Mouse (Mus musculus) CH12.LX (cell line): ENCODE data around the gene Gch1. TPM values are rescaled to one million over a fixed set of nuclear protein-coding genes. Genes with fewer than 3 reads are reported as not detected.
A peak's percentile ranks its signal among the peaks of the same experiment; 100 is the strongest.

Source experiments
- DNase-seq: peaks from one replicate; pipeline ENCODE4 v3.0.0-alpha.2; 2013; ENCODE audit errors: extremely low read depth
- H3K27ac ChIP-seq: 2 replicates; pipeline ENCODE4 v1.5.1; 2012; ENCODE audit warnings: low read depth, mild to moderate bottlenecking, control low read depth, moderate library complexity; ENCODE audit not compliant: insufficient read depth
- H3K27me3 ChIP-seq: replicated peaks from 2 replicates; pipeline ENCODE3; 2012; ENCODE audit warnings: inconsistent platforms
- H3K36me3 ChIP-seq, 2 experiments: replicated peaks in 1 of 2; 2 replicates each; pipeline versions ENCODE3 to v1.6.1; 2012; ENCODE audit warnings: inconsistent platforms in 1 of 2, low read length in 1 of 2, mild to moderate bottlenecking in 1 of 2, mixed read lengths in 1 of 2, moderate library complexity in 1 of 2; ENCODE audit not compliant: control insufficient read depth in 1 of 2, insufficient read depth in 1 of 2
- H3K4me1 ChIP-seq, 2 experiments: 2 replicates each; pipeline ENCODE4 v1.6.1; 2012; ENCODE audit warnings: inconsistent platforms in 1 of 2, moderate library complexity in 1 of 2; ENCODE audit not compliant: insufficient read depth in 2 of 2, control insufficient read depth in 1 of 2
- H3K4me2 ChIP-seq: 2 replicates; pipeline ENCODE4 v1.6.1; 2012; ENCODE audit warnings: low read depth, mild to moderate bottlenecking, control low read depth; ENCODE audit not compliant: poor library complexity, insufficient read depth, severe bottlenecking
- H3K4me3 ChIP-seq, 3 experiments: fragments of 150-350 bp in 1 of 3; sonication (generic) in 1 of 3; replicated peaks in 1 of 3; 2 replicates each; pipeline versions ENCODE3 to v1.5.1; 2011 to 2012; ENCODE audit warnings: low read depth in 2 of 3, low read length in 2 of 3, mild to moderate bottlenecking in 2 of 3, moderate library complexity in 2 of 3, control low read depth in 1 of 3, improper control_type of control experiment in 1 of 3, inconsistent platforms in 1 of 3, mixed read lengths in 1 of 3; ENCODE audit not compliant: poor library complexity in 1 of 3
- H3K79me2 ChIP-seq: replicated peaks from 2 replicates; pipeline ENCODE4 v1.6.1; 2012; ENCODE audit warnings: mild to moderate bottlenecking, moderate library complexity; ENCODE audit not compliant: control insufficient read depth, poor library complexity, insufficient read depth, severe bottlenecking; ENCODE audit errors: extremely low read depth
- H3K9ac ChIP-seq: 2 replicates; pipeline ENCODE4 v1.6.1; 2012; ENCODE audit warnings: low read depth, mild to moderate bottlenecking, control low read depth, moderate library complexity; ENCODE audit not compliant: insufficient read depth
- H3K9me3 ChIP-seq: replicated peaks from 2 replicates; pipeline ENCODE3; 2012; ENCODE audit warnings: low read length, inconsistent platforms, mixed read lengths
- BHLHE40 ChIP-seq: IDR thresholded peaks from 2 replicates; pipeline ENCODE4 v1.6.1; 2011; ENCODE audit warnings: mild to moderate bottlenecking, low read depth, low read length, improper control_type of control experiment
- CHD2 ChIP-seq: IDR thresholded peaks from 2 replicates; pipeline ENCODE4 v1.6.1; 2011; ENCODE audit warnings: low read length, improper control_type of control experiment
- CTCF ChIP-seq, 2 experiments: IDR thresholded peaks in 1 of 2; conservative IDR thresholded peaks in 1 of 2; 2 replicates each; pipeline ENCODE4 v1.5.1; 2011 to 2012; ENCODE audit warnings: low read depth in 2 of 2, low read length in 2 of 2, improper control_type of control experiment in 1 of 2, inconsistent platforms in 1 of 2, mild to moderate bottlenecking in 1 of 2, moderate library complexity in 1 of 2
- ELF1 ChIP-seq: IDR thresholded peaks from 2 replicates; pipeline ENCODE4 v1.6.1; 2014; ENCODE audit warnings: low read depth, mild to moderate bottlenecking, inconsistent platforms, low read length, improper control_type of control experiment
- EP300 ChIP-seq: IDR thresholded peaks from 2 replicates; pipeline ENCODE4 v1.6.1; 2011; ENCODE audit warnings: low read length, improper control_type of control experiment
- ETS1 ChIP-seq: conservative IDR thresholded peaks from 2 replicates; pipeline ENCODE4 v1.6.1; 2012; ENCODE audit warnings: low read depth, mild to moderate bottlenecking, inconsistent platforms, low read length, improper control_type of control experiment, moderate library complexity
- IRF4 ChIP-seq: IDR thresholded peaks from 2 replicates; pipeline ENCODE4 v1.6.1; 2014; ENCODE audit warnings: low read depth, mild to moderate bottlenecking, inconsistent platforms, low read length, improper control_type of control experiment
- KAT2A ChIP-seq: IDR thresholded peaks from 2 replicates; pipeline ENCODE4 v1.6.1; 2012; ENCODE audit warnings: low read length, improper control_type of control experiment, inconsistent platforms; ENCODE audit not compliant: insufficient replicate concordance
- MAX ChIP-seq: IDR thresholded peaks from 2 replicates; pipeline ENCODE4 v1.6.1; 2011; ENCODE audit warnings: low read length, improper control_type of control experiment
- MAZ ChIP-seq: IDR thresholded peaks from 2 replicates; pipeline ENCODE4 v1.6.1; 2012; ENCODE audit warnings: low read depth, mild to moderate bottlenecking, inconsistent platforms, low read length, improper control_type of control experiment, moderate library complexity
- MXI1 ChIP-seq: IDR thresholded peaks from 2 replicates; pipeline ENCODE4 v1.6.1; 2011; ENCODE audit warnings: mild to moderate bottlenecking, low read depth, low read length, improper control_type of control experiment
- NELFE ChIP-seq: IDR thresholded peaks from 2 replicates; pipeline ENCODE4 v1.6.1; 2011; ENCODE audit warnings: low read depth, low read length, improper control_type of control experiment
- POLR2A ChIP-seq: IDR thresholded peaks from 2 replicates; pipeline ENCODE4 v1.6.1; 2011; ENCODE audit warnings: low read depth, mild to moderate bottlenecking, improper control_type of control experiment, low read length
- POLR2AphosphoS2 ChIP-seq: IDR thresholded peaks from 2 replicates; pipeline ENCODE4 v1.6.1; 2011; ENCODE audit warnings: low read depth, low read length, improper control_type of control experiment
- SIN3A ChIP-seq: IDR thresholded peaks from 2 replicates; pipeline ENCODE4 v1.6.1; 2012; ENCODE audit warnings: low read length, improper control_type of control experiment, inconsistent platforms
- SMC3 ChIP-seq: IDR thresholded peaks from 2 replicates; pipeline ENCODE4 v1.6.1; 2011; ENCODE audit warnings: low read depth, low read length, improper control_type of control experiment
- dilution Hi-C: fragments of 300-500 bp; cut with MboI; formaldehyde crosslinking; loops from 2 replicates; pipeline ENCODE4 v1.14.3; 2020; ENCODE audit warnings: low sequenced_read_pairs; ENCODE audit not compliant: extremely low pct_unique_long_range_greater_than_20kb, extremely low pct_ligation_motif_present
- in situ Hi-C: fragments of 300-500 bp; cut with MboI; formaldehyde crosslinking; loops from 3 replicates; pipeline ENCODE4 v1.14.3; 2019; ENCODE audit warnings: low sequenced_read_pairs, low pct_ligation_motif_present, low pct_unique_long_range_greater_than_20kb, mixed read lengths
- polyA plus RNA-seq: library from polyadenylated mRNA; unstranded; fragments of >175 nt; gene quantifications from 2 replicates; pipeline ENCODE4 v1.2.1, GENCODE M21; 2012; ENCODE audit warnings: low read depth; ENCODE audit not compliant: insufficient read length
- total RNA-seq, 2 experiments: library from RNA; depleted of rRNA; stranded (reverse); fragments of 300-350 nt in 1 of 2; fragments of >200 nt in 1 of 2; gene quantifications; 2 replicates each; pipeline ENCODE4 v1.2.3; 2012 to 2014

Gene Gch1
- total and polyA plus RNA-seq, 3 experiments: 5.7 to 6.5 (median 5.7) TPM

DNA sequence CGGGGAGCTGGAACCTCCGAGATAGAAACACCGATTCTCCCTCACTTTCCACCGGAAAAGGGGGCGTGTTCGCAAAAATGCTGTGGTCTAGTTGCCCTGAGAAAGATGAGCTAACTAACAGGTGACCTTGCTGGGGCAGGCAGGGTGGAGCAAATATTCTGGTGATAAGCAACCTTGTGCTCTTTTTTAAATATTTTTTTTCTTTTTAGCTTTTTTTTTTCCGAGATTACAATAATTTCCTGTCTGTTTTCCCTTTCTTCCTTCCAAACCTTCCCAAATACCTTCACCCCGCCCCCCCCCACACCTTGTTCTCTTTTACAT, 382 bp upstream of the Gch1 start:
- peak overlapping the region; percentile 80; the same call in 1 of the 2 replicates for H3K4me2 ChIP-seq
- in situ Hi-C loops: no loop called here
- H3K36me3 ChIP-seq: no peaks in the 10 kb centered on the region
- no peaks in the 10 kb centered on the region for H3K79me2 ChIP-seq
- H3K4me1 ChIP-seq: peaks cover 0 to 19% of the 10 kb centered on the region in 2 experiments; a peak in 2 of 4 replicates
- H3K9ac ChIP-seq: peak overlapping the region; percentile 56
- H3K4me3 ChIP-seq: peak overlapping the region; percentile 64 to 80 (median 69)
- no peak for DNase-seq
- no peaks in the 10 kb centered on the region for H3K27me3 ChIP-seq
- TF ChIP-seq POLR2AphosphoS2 (no peak), MAZ (0 out of 2 replicates have a peak, but pooled peaks have one; percentile 41), MAX (0 out of 2 replicates have a peak, but pooled peaks have one; percentile 9), CTCF (conservative IDR thresholded peaks at IDR 0.05 in 1 of 2, IDR thresholded peaks at IDR 0.05 in 1 of 2; ENCODE audit: low read depth in 2 of 2, low read length in 2 of 2) (no peak), KAT2A (no peak), POLR2A (no peak), ETS1 (peak; percentile 29; the same call in 1 of the 2 replicates)
- no peak overlapping the region for H3K27ac ChIP-seq
- dilution Hi-C loops: no loop called here
- no peaks in the 10 kb centered on the region for H3K9me3 ChIP-seq

DNA sequence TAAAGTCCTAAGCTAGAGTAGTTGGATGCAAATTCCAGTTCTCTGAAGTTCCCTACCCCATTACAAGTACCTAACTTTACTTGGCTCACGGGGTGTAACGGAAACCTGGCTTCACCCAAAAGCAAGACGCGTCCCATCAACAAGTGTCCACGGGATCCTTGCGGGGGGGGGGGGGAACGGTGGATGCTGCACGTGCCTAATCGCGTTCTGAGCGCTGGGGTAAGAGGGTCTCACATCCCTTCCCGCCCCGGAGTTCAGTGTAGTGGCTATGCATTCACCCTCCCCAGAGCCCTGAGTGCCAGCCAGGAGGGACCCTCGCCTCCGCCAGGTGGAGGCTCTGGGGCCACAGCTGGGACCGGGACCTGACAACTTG, 752 bp downstream of the Gch1 start:
- dilution Hi-C loops: no loop called here
- Histone ChIP-seq H3K4me3 (peak overlapping the region; percentile 64 to 80 (median 69)), H3K27me3 (no peaks in the 10 kb centered on the region), H3K9me3 (no peaks in the 10 kb centered on the region), H3K4me2 (peak overlapping the region; percentile 80), H3K9ac (peak overlapping the region; percentile 56), H3K4me1 (peaks cover 0 to 13% of the 10 kb centered on the region in 2 experiments; a peak in 2 of 4 replicates), H3K79me2 (no peaks in the 10 kb centered on the region), H3K27ac (no peak overlapping the region), H3K36me3 (peaks cover 0 to 4% of the 10 kb centered on the region in 2 experiments)
- 0 out of 2 replicates have a peak, but pooled peaks have one; percentile 7 for TF ChIP-seq CHD2
- no peak for TF ChIP-seq SIN3A
- TF ChIP-seq BHLHE40: peak; percentile 82
- no peak for TF ChIP-seq MXI1
- in situ Hi-C loops: no loop called here
- peak; percentile 19 for DNase-seq

DNA sequence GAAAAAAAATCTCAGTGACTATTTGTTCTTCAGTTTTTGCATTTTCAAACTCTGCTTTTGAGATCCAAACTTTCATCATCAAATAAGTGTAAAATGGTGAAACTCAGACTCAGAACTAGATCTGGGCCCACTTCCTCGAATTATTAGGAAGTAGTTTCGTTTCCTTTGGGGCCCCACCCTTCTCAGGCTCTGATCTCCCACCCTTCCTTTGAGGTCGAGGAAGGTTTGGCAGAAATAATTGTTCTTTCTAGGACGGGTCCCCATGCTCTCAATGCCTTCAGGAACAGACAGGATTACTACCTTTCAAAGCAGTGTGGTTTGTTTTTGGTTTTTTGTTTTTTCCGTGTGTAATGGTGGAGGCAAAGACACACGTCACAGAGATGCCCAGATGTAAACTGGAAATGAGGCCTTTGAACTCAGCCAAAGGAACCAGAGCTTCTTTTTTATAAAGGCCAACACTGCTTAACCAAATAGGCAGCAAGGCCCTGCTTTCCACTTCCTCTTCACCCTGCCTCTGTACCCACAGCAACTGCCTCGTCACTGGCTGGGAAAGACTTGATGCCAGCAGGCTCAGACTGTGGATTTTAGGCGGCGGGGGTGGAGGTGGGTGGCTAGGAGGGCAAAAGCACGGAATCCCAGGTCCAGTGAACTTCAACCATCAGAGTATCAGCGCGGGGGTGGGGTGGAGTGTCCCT, 1.4 kb downstream of the Gch1 start:
- dilution Hi-C loops (no loop called here), in situ Hi-C loops (no loop called here)
- DNase-seq: peak; percentile 66
- Histone ChIP-seq H3K36me3 (peaks cover 0 to 9% of the 10 kb centered on the region in 2 experiments), H3K79me2 (no peaks in the 10 kb centered on the region), H3K27ac (no peak overlapping the region), H3K4me1 (peaks cover 0 to 11% of the 10 kb centered on the region in 2 experiments; a peak in 2 of 4 replicates), H3K9me3 (peaks cover 2% of the 10 kb centered on the region), H3K27me3 (no peaks in the 10 kb centered on the region), H3K9ac (peak overlapping the region; percentile 56), H3K4me2 (peak overlapping the region; percentile 80), H3K4me3 (peak overlapping the region; percentile 64 to 80 (median 69))
- TF ChIP-seq CTCF (conservative IDR thresholded peaks at IDR 0.05 in 1 of 2, IDR thresholded peaks at IDR 0.05 in 1 of 2; ENCODE audit: low read depth in 2 of 2, low read length in 2 of 2) (no peak), ELF1 (peak; percentile 5; the same call in 1 of the 2 replicates), IRF4 (peak; percentile 26; the same call in 1 of the 2 replicates), SMC3 (no peak), NELFE (no peak), CHD2 (no peak), SIN3A (peak; percentile 24; the same call in 1 of the 2 replicates), EP300 (peak; percentile 32; the same call in 1 of the 2 replicates)
